Mouse (Mus musculus) hematopoietic stem cell, adult 5-6 weeks (primary cell): ENCODE results near the gene Zcchc18. TPM values are rescaled to one million over a fixed set of nuclear protein-coding genes. Genes with fewer than 3 reads are reported as not detected.

ENCODE experiments used
- ATAC-seq, 2 experiments: fragments of 125-278 bp in 1 of 2; replicated peaks in 1 of 2; 2 replicates each; pipeline ENCODE4 v1.8.0; 2016 to 2017; ENCODE audit warnings: inconsistent platforms in 2 of 2, mild to moderate bottlenecking in 2 of 2, moderate number of reproducible peaks in 2 of 2, low read depth in 1 of 2, moderate TSS enrichment in 1 of 2; ENCODE audit not compliant: low FRiP score in 2 of 2, poor library complexity in 2 of 2, severe bottlenecking in 2 of 2, insufficient read depth in 1 of 2, low TSS enrichment in 1 of 2
- total RNA-seq: library from RNA; stranded (forward); fragments of 172-1452, 232-1000 nt; gene quantifications from 2 replicates; pipeline ENCODE4 v1.2.3, GENCODE M21; 2017

Zcchc18 gene
- total RNA-seq, 1 experiment from 2014 or later, result 2.3 TPM

DNA sequence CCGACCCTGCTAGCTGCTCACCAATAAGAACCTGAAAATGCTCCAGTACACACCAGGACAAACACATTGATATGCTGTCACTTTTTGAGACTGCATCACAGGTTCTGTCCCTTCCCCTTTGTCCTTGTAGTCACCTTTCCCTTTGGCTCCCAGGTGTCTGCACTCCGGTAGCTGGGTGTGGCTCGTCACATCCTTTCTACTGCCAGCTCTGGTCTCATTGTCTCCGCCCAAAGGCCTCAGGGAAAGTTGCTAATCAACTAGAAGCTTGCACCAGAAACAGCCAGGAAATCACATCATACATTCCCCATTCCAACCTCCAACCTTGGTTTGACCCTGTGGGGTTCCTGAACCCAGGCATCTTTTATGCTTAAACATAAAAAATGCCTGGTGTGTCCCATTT lies 41.4 kb downstream of the Zcchc18 start:
- ATAC-seq, result no peak

DNA sequence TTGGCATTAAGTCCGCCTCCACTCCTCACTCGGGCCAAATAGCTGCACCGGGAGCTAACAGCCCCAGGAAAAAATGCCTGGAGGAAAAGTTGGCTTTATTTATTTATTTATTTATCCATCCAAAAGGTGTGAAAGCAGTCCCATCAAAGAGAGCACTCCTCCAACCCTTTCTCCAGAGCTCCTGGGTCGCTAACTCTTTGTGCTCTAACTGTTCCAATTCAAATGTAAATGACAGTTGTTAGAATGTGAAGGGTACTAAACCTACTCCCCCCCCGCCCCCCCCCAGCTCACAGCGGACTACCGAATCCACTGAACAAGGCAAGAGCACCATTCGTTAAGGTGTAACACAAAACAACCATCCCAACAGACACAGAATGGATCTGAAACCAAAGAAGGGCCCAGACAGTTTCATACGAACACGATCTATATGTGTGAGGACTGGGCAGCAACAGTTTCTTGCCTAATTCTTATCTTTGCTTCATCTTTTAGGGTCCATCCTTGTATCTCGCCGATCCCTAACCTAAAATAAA lies 44.6 kb downstream of the Zcchc18 start:
- ATAC-seq, result no peak

DNA sequence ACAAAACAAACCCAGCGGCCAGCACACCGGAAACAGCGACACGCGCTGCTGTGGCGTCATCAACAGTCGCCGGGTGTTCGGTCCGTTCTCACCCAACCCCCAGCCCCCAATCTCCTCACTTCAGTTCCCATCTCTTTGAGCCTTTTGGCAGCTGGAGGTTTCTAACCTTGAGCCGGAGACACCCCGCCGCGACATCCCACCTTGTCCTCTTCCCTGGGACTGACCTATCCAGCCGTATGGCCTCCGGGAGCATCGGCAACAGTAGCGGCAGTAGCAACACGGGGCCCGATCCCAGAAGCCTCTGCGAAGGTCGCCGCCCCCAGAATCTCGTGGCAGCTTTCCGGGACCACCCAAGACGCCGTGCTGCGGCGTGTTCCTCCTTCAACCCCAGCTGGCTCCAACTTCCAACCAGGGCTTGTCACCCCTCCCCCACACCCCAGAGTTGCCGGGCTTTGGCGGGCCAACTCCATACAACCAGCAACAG lies 45.1 kb downstream of the Zcchc18 start, which contains the start of gene Slc25a53:
Gene Slc25a53 (minus strand): TSS at position 303 of the 484 bp plus-strand sequence.
- ATAC-seq, result peak; percentile 99

DNA sequence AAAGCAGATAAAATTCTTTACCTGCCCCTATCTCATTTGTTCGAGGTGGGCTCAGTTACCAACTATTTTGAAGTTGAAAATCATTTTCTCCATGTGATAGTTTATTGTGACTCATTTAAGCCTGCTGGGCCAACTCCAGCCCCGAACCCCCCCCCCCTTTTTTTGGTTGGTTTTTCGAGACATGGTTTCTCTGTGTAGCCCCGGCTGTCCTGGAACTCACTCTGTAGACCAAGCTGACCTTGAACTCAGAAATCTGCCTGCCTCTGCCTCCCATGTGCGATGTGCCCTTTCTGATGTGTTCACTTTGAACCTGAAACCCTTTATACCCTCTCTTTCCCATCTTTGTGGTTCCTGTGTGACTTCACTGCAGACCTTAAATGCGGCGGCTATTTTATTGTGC lies 45.5 kb downstream of the Zcchc18 start:
- ATAC-seq, result no peak

Other genes with a start within 250 kb of the Zcchc18 start
- 464 and 594 TPM in 2 replicates for gene Morf4l2, start 249.5 kb upstream of the Zcchc18 start, total RNA-seq
- gene Glra4, start 213.0 kb upstream of the Zcchc18 start, total RNA-seq, result not detected in 2 replicates
- 3.4 and 3.6 TPM in 2 replicates for gene Plp1, start 170.5 kb upstream of the Zcchc18 start, total RNA-seq
- not detected in 2 replicates for gene Rab9b, start 124.4 kb upstream of the Zcchc18 start, total RNA-seq
- not detected in 2 replicates for gene H2bfm, start 65.8 kb upstream of the Zcchc18 start, total RNA-seq
- gene Tmsb15b2, start 17.7 kb upstream of the Zcchc18 start, total RNA-seq, result 6.4 and 14.5 TPM in 2 replicates
- gene Tmsb15l, start 16.3 kb upstream of the Zcchc18 start, total RNA-seq, result 20.1 and 33.5 TPM in 2 replicates
- gene Tmsb15b1, start 16.3 kb upstream of the Zcchc18 start, total RNA-seq, result 13.9 and 18.6 TPM in 2 replicates
- 5.6 and 10.0 TPM in 2 replicates for gene Slc25a53, start 45.1 kb downstream of the Zcchc18 start, total RNA-seq
- 16.5 and 20.0 TPM in 2 replicates for gene Fam199x, start 56.4 kb downstream of the Zcchc18 start, total RNA-seq
- not detected in 2 replicates for gene Esx1, start 128.9 kb downstream of the Zcchc18 start, total RNA-seq